Mouse (Mus musculus): ENCODE data around the gene Scamp2. TPM values are rescaled to one million over a fixed set of nuclear protein-coding genes. Genes with fewer than 3 reads are reported as not detected.
A peak's percentile ranks its signal among the peaks of the same experiment; 100 is the strongest.

Gene Scamp2
- polyA plus RNA-seq, 1 experiment from 2014 or later, result 69.5 TPM

DNA sequence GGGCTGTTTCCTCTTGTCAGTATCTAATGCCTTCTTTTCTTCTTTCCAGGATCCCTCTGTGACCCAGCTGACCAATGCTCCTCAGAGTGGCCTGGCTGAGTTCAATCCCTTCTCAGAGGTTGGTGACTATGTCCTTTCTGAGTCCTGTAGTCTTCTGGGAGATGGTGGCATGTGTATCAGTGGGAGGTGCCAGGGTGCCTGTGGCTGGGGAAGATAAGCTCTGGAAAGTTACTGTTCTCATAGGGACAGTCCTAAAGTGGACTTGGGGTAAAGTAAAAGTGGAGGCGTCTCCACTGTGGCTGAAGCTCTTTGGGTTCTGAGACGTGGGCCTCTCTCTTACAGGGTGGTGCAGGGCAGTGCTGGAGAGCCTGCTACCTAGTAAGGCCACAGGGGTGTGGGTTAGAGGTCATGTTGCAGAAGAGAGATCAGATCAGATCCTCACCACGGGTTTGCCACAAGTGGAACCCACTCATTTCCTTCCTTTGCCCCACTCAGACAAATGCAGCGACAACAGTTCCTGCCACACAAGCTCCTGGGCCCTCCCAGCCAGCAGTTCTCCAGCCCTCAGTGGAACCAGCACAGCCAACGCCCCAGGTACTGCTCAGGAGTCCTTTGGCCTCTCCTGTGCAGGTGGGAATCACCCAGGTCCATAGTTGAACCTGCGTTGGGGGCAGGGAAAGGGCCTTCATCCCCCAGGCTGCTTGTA lies 16.6 kb downstream of the Scamp2 start:
- 77% methylated on average over 6 of the region's 6 CpGs for WGBS
- Histone ChIP-seq H3K9ac (replicated peaks; ENCODE audit: low read depth) (no peak overlapping the region), H3K27ac (ENCODE audit: low read length) (no peak overlapping the region), H3K4me3 (ENCODE audit: low read depth, low read length) (no peak overlapping the region), H3K4me2 (replicated peaks; ENCODE audit: low read depth, low read length) (no peak overlapping the region), H3K36me3 (ENCODE audit: insufficient read depth, low read length) (peaks cover 29% of the 10 kb centered on the region), H3K9me3 (ENCODE audit: low read length) (no peaks in the 10 kb centered on the region), H3K27me3 (replicated peaks; ENCODE audit: insufficient read depth, low read length) (no peaks in the 10 kb centered on the region), H3K4me1 (ENCODE audit: insufficient read depth, low read depth, low read length) (no peaks in the 10 kb centered on the region)
- TF ChIP-seq CTCF (IDR thresholded peaks at IDR 0.05), result no peak
- no peak for TF ChIP-seq EP300 (IDR thresholded peaks at IDR 0.05)
- no peak for DNase-seq (ENCODE audit: low spot score)
- ATAC-seq, result no peak

DNA sequence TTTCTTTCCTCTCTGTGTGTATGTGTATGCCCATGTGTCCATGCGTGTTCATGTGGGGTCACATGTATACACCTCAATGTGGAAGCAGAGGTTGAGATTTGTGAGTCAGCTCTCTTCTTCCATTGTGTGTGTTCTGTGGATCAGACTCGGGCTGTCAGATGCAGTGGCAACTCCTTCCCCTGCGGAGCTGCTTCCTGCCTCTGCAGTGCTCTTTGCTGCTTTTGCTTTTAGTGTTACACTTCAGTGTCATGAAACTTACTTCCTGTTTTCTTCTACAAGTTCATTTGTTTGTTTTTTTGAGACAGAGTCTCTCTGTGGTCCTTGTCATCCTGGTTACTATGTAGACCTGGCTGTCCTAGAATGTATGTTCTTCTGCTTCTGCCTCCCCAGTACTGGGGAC lies 24.2 kb downstream of the Scamp2 start:
- Histone ChIP-seq H3K4me3 (ENCODE audit: low read depth, low read length) (no peak overlapping the region), H3K4me1 (ENCODE audit: insufficient read depth, low read depth, low read length) (peaks cover 1% of the 10 kb centered on the region; the same call in 1 of the 2 replicates), H3K27me3 (replicated peaks; ENCODE audit: insufficient read depth, low read length) (no peaks in the 10 kb centered on the region), H3K9ac (replicated peaks; ENCODE audit: low read depth) (no peak overlapping the region), H3K27ac (ENCODE audit: low read length) (no peak overlapping the region), H3K4me2 (replicated peaks; ENCODE audit: low read depth, low read length) (no peak overlapping the region), H3K36me3 (ENCODE audit: insufficient read depth, low read length) (peaks cover 25% of the 10 kb centered on the region), H3K9me3 (ENCODE audit: low read length) (no peaks in the 10 kb centered on the region)
- DNase-seq (ENCODE audit: low spot score) (no peak), ATAC-seq (no peak)
- TF ChIP-seq EP300 (IDR thresholded peaks at IDR 0.05) (no peak), CTCF (IDR thresholded peaks at IDR 0.05) (no peak)
- 83% methylated on average over 3 of the region's 3 CpGs for WGBS

- H3K4me3 ChIP-seq (ENCODE audit: low read depth, low read length), result peak within 1 kb of the TSS; percentile 77
- no peaks in the 10 kb centered on the region for H3K27me3 ChIP-seq (replicated peaks; ENCODE audit: insufficient read depth, low read length)
- H3K4me1 ChIP-seq (ENCODE audit: insufficient read depth, low read depth, low read length), result peaks cover 5% of the 10 kb centered on the region; the same call in 1 of the 2 replicates
- under 1% methylated on average over 51 of the region's 58 CpGs for whole genome bisulfite sequencing
- TF ChIP-seq CTCF (IDR thresholded peaks at IDR 0.05) (peak; percentile 57), EP300 (IDR thresholded peaks at IDR 0.05) (no peak)
- peaks cover 6% of the 10 kb centered on the region for H3K36me3 ChIP-seq (ENCODE audit: insufficient read depth, low read length)
- H3K27ac ChIP-seq (ENCODE audit: low read length), result peak within 1 kb of the TSS; percentile 86
- no peaks in the 10 kb centered on the region for H3K9me3 ChIP-seq (ENCODE audit: low read length)
- peak; percentile 89 for DNase-seq (ENCODE audit: low spot score)
- ATAC-seq, result peak; percentile 92
- peak within 1 kb of the TSS; percentile 71 for H3K9ac ChIP-seq (replicated peaks; ENCODE audit: low read depth)
- peak within 1 kb of the TSS; percentile 96 for H3K4me2 ChIP-seq (replicated peaks; ENCODE audit: low read depth, low read length)
These were observed 28.7 kb downstream of the Scamp2 start, which contains the start of gene Ulk3 for GRCm38 (mm10) chr9:57589224-57590126. Ulk3 (plus strand) TSS chr9:57589452.

GRCm38 (mm10) chr9:57590726-57591125 lies 30.0 kb downstream of the Scamp2 start:
- Histone ChIP-seq H3K9me3 (ENCODE audit: low read length) (no peaks in the 10 kb centered on the region), H3K4me2 (replicated peaks; ENCODE audit: low read depth, low read length) (no peak overlapping the region), H3K36me3 (ENCODE audit: insufficient read depth, low read length) (peaks cover 6% of the 10 kb centered on the region), H3K27me3 (replicated peaks; ENCODE audit: insufficient read depth, low read length) (no peaks in the 10 kb centered on the region), H3K4me1 (ENCODE audit: insufficient read depth, low read depth, low read length) (peaks cover 5% of the 10 kb centered on the region; the same call in 1 of the 2 replicates), H3K9ac (replicated peaks; ENCODE audit: low read depth) (no peak overlapping the region), H3K27ac (ENCODE audit: low read length) (no peak overlapping the region), H3K4me3 (ENCODE audit: low read depth, low read length) (no peak overlapping the region)
- DNase-seq (ENCODE audit: low spot score), result no peak
- no peak for ATAC-seq
- TF ChIP-seq CTCF (IDR thresholded peaks at IDR 0.05) (peak; percentile 47), EP300 (IDR thresholded peaks at IDR 0.05) (no peak)
- WGBS, result 43% methylated on average over 5 of the region's 5 CpGs

DNA sequence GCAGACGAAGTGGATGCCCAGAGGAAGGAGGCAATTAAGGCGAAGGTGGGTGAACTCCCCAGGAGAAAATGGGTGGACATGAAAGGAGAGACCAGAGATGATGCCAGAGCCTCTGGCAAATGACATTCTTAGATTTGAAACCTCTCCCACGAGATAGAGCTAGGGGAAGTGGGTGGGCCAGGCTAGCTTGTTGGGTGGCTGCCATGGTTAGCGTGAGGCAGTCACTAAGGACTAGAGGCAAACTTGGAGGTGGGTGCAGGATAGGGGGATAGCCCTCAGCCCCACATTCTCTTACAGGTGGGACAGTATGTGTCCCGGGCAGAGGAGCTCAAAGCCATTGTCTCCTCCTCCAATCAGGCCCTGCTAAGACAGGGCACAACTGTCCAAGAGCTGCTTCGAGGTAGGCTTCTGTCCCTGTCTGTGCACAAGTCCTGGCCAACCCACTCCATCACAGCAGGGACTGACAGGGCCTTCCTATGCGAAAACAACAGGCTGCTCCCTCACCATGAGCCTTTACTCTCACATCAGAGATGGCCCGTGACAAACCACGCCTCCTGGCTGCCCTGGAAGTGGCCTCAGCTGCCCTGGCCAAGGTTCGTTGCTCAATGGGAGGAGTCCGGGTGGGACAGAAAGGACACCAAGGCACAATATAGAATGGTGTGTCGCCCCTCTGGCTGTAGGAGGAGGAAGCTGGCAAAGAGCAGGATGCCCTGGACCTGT lies 32.9 kb downstream of the Scamp2 start:
- no peak overlapping the region for H3K27ac ChIP-seq (ENCODE audit: low read length)
- no peak for ATAC-seq
- TF ChIP-seq EP300 (IDR thresholded peaks at IDR 0.05), result no peak
- no peak for TF ChIP-seq CTCF (IDR thresholded peaks at IDR 0.05)

DNA sequence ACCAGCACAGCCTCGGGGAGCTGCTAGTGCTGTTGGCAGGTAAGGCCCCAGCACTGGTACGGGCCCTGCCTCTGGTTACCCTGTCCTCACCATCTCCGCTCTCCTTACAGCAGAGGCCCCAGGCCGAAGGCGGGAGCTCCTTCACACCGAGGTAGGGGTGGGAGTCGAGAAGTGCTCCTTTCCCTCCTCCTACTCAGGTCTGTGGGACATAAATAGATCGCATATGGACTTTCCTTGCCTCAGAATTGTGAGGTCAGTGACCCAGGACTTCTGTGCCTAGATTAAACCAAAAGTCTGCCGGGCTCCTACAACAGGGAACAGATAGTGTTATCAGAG lies 33.4 kb downstream of the Scamp2 start:
- no peak overlapping the region for H3K4me2 ChIP-seq (replicated peaks; ENCODE audit: low read depth, low read length)
- H3K36me3 ChIP-seq (ENCODE audit: insufficient read depth, low read length), result peaks cover 6% of the 10 kb centered on the region
- no peaks in the 10 kb centered on the region for H3K27me3 ChIP-seq (replicated peaks; ENCODE audit: insufficient read depth, low read length)
- H3K4me3 ChIP-seq (ENCODE audit: low read depth, low read length), result no peak overlapping the region
- H3K4me1 ChIP-seq (ENCODE audit: insufficient read depth, low read depth, low read length), result peaks cover 5% of the 10 kb centered on the region; the same call in 1 of the 2 replicates
- H3K27ac ChIP-seq (ENCODE audit: low read length), result no peak overlapping the region
- no peak overlapping the region for H3K9ac ChIP-seq (replicated peaks; ENCODE audit: low read depth)
- ATAC-seq (no peak), DNase-seq (ENCODE audit: low spot score) (no peak)
- H3K9me3 ChIP-seq (ENCODE audit: low read length), result no peaks in the 10 kb centered on the region
- WGBS, result 65% methylated on average over 9 of the region's 9 CpGs
- TF ChIP-seq EP300 (IDR thresholded peaks at IDR 0.05) (no peak), CTCF (IDR thresholded peaks at IDR 0.05) (no peak)

More for the DNA sequence above, 32.9 kb downstream of the Scamp2 start:
- WGBS, result 58% methylated on average over 12 of the region's 12 CpGs
- Histone ChIP-seq H3K4me2 (replicated peaks; ENCODE audit: low read depth, low read length) (no peak overlapping the region), H3K4me3 (ENCODE audit: low read depth, low read length) (no peak overlapping the region), H3K9ac (replicated peaks; ENCODE audit: low read depth) (no peak overlapping the region), H3K36me3 (ENCODE audit: insufficient read depth, low read length) (peaks cover 6% of the 10 kb centered on the region), H3K4me1 (ENCODE audit: insufficient read depth, low read depth, low read length) (peaks cover 5% of the 10 kb centered on the region; the same call in 1 of the 2 replicates), H3K27me3 (replicated peaks; ENCODE audit: insufficient read depth, low read length) (no peaks in the 10 kb centered on the region), H3K9me3 (ENCODE audit: low read length) (no peaks in the 10 kb centered on the region)
- no peak for DNase-seq (ENCODE audit: low spot score)

Measured in lung, postnatal 0 days (tissue).